Mouse (Mus musculus) heart, embryonic 15.5 days (tissue): ENCODE data around the gene H2-DMa. TPM values are rescaled to one million over a fixed set of nuclear protein-coding genes. Genes with fewer than 3 reads are reported as not detected.

ENCODE experiments used
- ATAC-seq: fragments of 200-750 bp; cut with Nextera tagmentation; replicated peaks from 2 replicates; pipeline ENCODE4 v1.8.0; 2017; ENCODE audit warnings: low read depth, moderate TSS enrichment; ENCODE audit not compliant: insufficient number of reproducible peaks, insufficient read depth, low FRiP score
- H3K27ac ChIP-seq: fragments of 300-500 bp; sonication (generic); 2 replicates; pipeline ENCODE4 v1.5.1; 2015; ENCODE audit warnings: mild to moderate bottlenecking, inconsistent platforms
- H3K27me3 ChIP-seq: fragments of 300-500 bp; sonication (generic); 2 replicates; pipeline ENCODE4 v1.6.1; 2015; ENCODE audit warnings: inconsistent platforms
- H3K36me3 ChIP-seq: fragments of 300-500 bp; sonication (generic); 2 replicates; pipeline ENCODE4 v1.6.1; 2015; ENCODE audit warnings: mild to moderate bottlenecking, inconsistent platforms
- H3K4me1 ChIP-seq: fragments of 300-500 bp; sonication (generic); replicated peaks from 2 replicates; pipeline ENCODE4 v1.6.1; 2015; ENCODE audit warnings: inconsistent platforms
- H3K4me2 ChIP-seq: fragments of 300-500 bp; sonication (generic); 2 replicates; pipeline ENCODE4 v1.6.1; 2015; ENCODE audit warnings: inconsistent platforms, mild to moderate bottlenecking, moderate library complexity
- H3K4me3 ChIP-seq: fragments of 300-500 bp; sonication (generic); 2 replicates; pipeline ENCODE4 v1.5.1; 2015; ENCODE audit warnings: mild to moderate bottlenecking, inconsistent platforms
- H3K9ac ChIP-seq: fragments of 300-500 bp; sonication (generic); 2 replicates; pipeline ENCODE4 v1.6.1; 2015; ENCODE audit warnings: mild to moderate bottlenecking, inconsistent platforms
- H3K9me3 ChIP-seq: fragments of 300-500 bp; sonication (generic); replicated peaks from 2 replicates; pipeline ENCODE4 v1.6.1; 2016; ENCODE audit warnings: inconsistent platforms
- WGBS: fragments of 180-500 bp; shearing (Covaris S2); methylation state at CpG from one replicate; pipeline ENCODE4 v1.1.7; 2015; ENCODE audit warnings: mixed read lengths; 5-methylcytosine and 5-hydroxymethylcytosine counted together
- polyA plus RNA-seq: library from polyadenylated mRNA; unstranded; fragments of >200 nt; fragmentation: Nextera tagmentation; extraction: Ambion mirVana; gene quantifications from 2 replicates; pipeline ENCODE4 v1.2.1, GENCODE M21; 2015

Gene H2-DMa
- polyA plus RNA-seq, 1 experiment from 2014 or later: 6.0 TPM

- H3K27me3 ChIP-seq: no peaks in the 10 kb centered on the region
- ATAC-seq: no peak
- no peak overlapping the region for H3K9ac ChIP-seq
- WGBS: 65% methylated on average over 9 of the region's 9 CpGs
- no peaks in the 10 kb centered on the region for H3K9me3 ChIP-seq
- no peaks in the 10 kb centered on the region for H3K36me3 ChIP-seq
- H3K4me3 ChIP-seq: no peak overlapping the region
- no peak overlapping the region for H3K4me2 ChIP-seq
- H3K27ac ChIP-seq: no peak overlapping the region
- peaks cover 48% of the 10 kb centered on the region for H3K4me1 ChIP-seq
These were observed 7.6 kb downstream of the H2-DMa start for GRCm38 (mm10) chr17:34126826-34127420.

DNA sequence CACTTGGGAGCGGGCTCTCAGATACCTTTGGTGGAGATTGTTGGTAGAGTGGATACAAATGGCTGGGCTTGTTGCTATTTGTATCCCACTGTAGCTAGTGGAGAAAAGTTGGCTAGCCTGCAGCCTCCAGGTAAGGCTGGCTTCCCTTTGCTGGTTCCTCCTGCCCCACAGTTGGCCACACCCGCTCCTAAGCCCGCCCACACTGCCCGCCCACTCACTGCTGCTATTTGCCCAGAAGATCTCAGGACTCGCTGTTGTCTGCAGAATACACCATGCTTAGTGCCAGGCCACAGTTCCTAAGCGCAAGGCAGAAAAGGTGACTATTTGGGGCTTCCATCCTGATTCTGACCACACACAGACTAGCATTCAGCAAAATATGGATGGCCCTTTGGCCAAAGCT is 8.1 kb downstream of the H2-DMa start:
- H3K9me3 ChIP-seq: no peaks in the 10 kb centered on the region
- 24% methylated on average over 6 of the region's 6 CpGs for WGBS
- H3K36me3 ChIP-seq: no peaks in the 10 kb centered on the region
- no peak for ATAC-seq
- H3K27ac ChIP-seq: no peak overlapping the region
- H3K4me3 ChIP-seq: no peak overlapping the region
- H3K4me1 ChIP-seq: peaks cover 48% of the 10 kb centered on the region
- H3K4me2 ChIP-seq: no peak overlapping the region
- H3K27me3 ChIP-seq: no peaks in the 10 kb centered on the region
- H3K9ac ChIP-seq: no peak overlapping the region

GRCm38 (mm10) chr17:34128264-34128937 is 9.1 kb downstream of the H2-DMa start:
- ATAC-seq: no peak
- WGBS: 24% methylated on average over 13 of the region's 13 CpGs
- no peaks in the 10 kb centered on the region for H3K9me3 ChIP-seq
- H3K27ac ChIP-seq: no peak overlapping the region
- H3K4me2 ChIP-seq: peak overlapping the region; percentile 27; the same call in 1 of the 2 replicates
- H3K27me3 ChIP-seq: no peaks in the 10 kb centered on the region
- no peak overlapping the region for H3K9ac ChIP-seq
- peak overlapping the region; percentile 2; the same call in 1 of the 2 replicates for H3K4me3 ChIP-seq
- H3K36me3 ChIP-seq: no peaks in the 10 kb centered on the region
- peaks cover 47% of the 10 kb centered on the region for H3K4me1 ChIP-seq

GRCm38 (mm10) chr17:34128944-34129791 is 9.8 kb downstream of the H2-DMa start:
- Histone ChIP-seq H3K36me3 (no peaks in the 10 kb centered on the region), H3K4me3 (peak overlapping the region; percentile 2; the same call in 1 of the 2 replicates), H3K4me2 (peak overlapping the region; percentile 27), H3K9me3 (no peaks in the 10 kb centered on the region), H3K9ac (no peak overlapping the region), H3K27ac (no peak overlapping the region), H3K4me1 (peaks cover 39% of the 10 kb centered on the region), H3K27me3 (no peaks in the 10 kb centered on the region)
- 18% methylated on average over 18 of the region's 18 CpGs for WGBS
- no peak for ATAC-seq

- no peak overlapping the region for H3K9ac ChIP-seq
- H3K27me3 ChIP-seq: no peaks in the 10 kb centered on the region
- peaks cover 31% of the 10 kb centered on the region for H3K4me1 ChIP-seq
- no peak overlapping the region for H3K4me2 ChIP-seq
- 73% methylated on average over 19 of the region's 19 CpGs for WGBS
- H3K27ac ChIP-seq: no peak overlapping the region
- no peaks in the 10 kb centered on the region for H3K36me3 ChIP-seq
- H3K9me3 ChIP-seq: no peaks in the 10 kb centered on the region
- H3K4me3 ChIP-seq: no peak overlapping the region
- ATAC-seq: no peak
These were observed 11.0 kb downstream of the H2-DMa start for GRCm38 (mm10) chr17:34130073-34130947.

GRCm38 (mm10) chr17:34131911-34132310 is 12.6 kb downstream of the H2-DMa start:
- Histone ChIP-seq H3K27me3 (peaks cover 10% of the 10 kb centered on the region; the same call in 1 of the 2 replicates), H3K9me3 (no peaks in the 10 kb centered on the region), H3K27ac (no peak overlapping the region), H3K4me1 (peaks cover 29% of the 10 kb centered on the region), H3K36me3 (no peaks in the 10 kb centered on the region), H3K9ac (no peak overlapping the region), H3K4me3 (no peak overlapping the region), H3K4me2 (no peak overlapping the region)
- 74% methylated on average over 7 of the region's 7 CpGs for WGBS
- no peak for ATAC-seq

DNA sequence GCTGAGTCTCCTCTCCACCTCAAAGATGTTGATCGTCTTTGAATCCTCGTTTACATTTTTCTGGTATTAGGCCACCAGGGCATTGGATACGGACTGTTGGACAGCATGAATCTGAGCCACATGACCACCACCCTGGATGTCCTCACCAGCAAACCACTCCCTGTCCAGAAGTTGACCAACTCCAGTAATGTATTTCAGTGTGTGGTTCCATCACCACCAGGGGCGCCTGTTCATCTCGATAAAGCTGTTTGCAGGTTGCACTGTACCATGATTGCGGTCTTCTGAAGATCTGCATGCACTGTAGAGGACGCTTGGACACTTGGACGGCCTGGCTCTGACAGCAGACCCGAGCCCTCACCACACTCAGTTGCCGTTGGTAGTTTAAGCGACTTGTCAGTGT is 13.9 kb downstream of the H2-DMa start:
- no peaks in the 10 kb centered on the region for H3K9me3 ChIP-seq
- no peak overlapping the region for H3K4me3 ChIP-seq
- ATAC-seq: no peak
- H3K4me2 ChIP-seq: no peak overlapping the region
- WGBS: 78% methylated on average over 11 of the region's 11 CpGs
- H3K9ac ChIP-seq: no peak overlapping the region
- peaks cover 23% of the 10 kb centered on the region for H3K27me3 ChIP-seq
- no peak overlapping the region for H3K27ac ChIP-seq
- no peaks in the 10 kb centered on the region for H3K36me3 ChIP-seq
- H3K4me1 ChIP-seq: peaks cover 16% of the 10 kb centered on the region

DNA sequence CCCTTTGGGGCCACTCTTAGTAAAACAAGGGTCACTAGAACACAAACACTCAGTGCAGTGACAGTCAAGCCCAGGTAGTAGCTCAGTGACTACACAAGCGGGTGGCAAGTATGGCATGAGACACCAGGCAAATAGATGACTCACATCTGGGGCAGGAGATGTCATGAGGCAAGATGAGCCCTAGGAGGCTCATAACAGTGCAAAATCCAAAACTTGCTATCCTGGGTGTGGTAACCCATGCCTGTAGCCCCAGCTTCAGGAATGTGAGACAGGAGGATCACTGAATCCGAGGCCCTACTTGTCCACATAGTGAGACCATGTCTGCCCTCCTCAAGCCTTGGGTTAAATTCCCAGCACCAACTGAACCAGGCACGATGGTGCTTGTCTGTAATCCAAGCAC is 15.1 kb downstream of the H2-DMa start:
- Histone ChIP-seq H3K27ac (no peak overlapping the region), H3K4me2 (no peak overlapping the region), H3K4me1 (peaks cover 10% of the 10 kb centered on the region), H3K9ac (no peak overlapping the region), H3K27me3 (peaks cover 35% of the 10 kb centered on the region), H3K9me3 (no peaks in the 10 kb centered on the region), H3K36me3 (no peaks in the 10 kb centered on the region), H3K4me3 (no peak overlapping the region)
- 73% methylated on average over 3 of the region's 3 CpGs for WGBS
- no peak for ATAC-seq

GRCm38 (mm10) chr17:34135297-34136224 is 16.2 kb downstream of the H2-DMa start:
- Histone ChIP-seq H3K4me3 (peak overlapping the region; percentile 47), H3K9me3 (no peaks in the 10 kb centered on the region), H3K27me3 (peaks cover 46% of the 10 kb centered on the region), H3K9ac (peak overlapping the region; percentile 42), H3K27ac (no peak overlapping the region), H3K36me3 (no peaks in the 10 kb centered on the region), H3K4me1 (peaks cover 19% of the 10 kb centered on the region), H3K4me2 (peak overlapping the region; percentile 83)
- 5% methylated on average over 31 of the region's 31 CpGs for WGBS
- peak; percentile 95 for ATAC-seq

DNA sequence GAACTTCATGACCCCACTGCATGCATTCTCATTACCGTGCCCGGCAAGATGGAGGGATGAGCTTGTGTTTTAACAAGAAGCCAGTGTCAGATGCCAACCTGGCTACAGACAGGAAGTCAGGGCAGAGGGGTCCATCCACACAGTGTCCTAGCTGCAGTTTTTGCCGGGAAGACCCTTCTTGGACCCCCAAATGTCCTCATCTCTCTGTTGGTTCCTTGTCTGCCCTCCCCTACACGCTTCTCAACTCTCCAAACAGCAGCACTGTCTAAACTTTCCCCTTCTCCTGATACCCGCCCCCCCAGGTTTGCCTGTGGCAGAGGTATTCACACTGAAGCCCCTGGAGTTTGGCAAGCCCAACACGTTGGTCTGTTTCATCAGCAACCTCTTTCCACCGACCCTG is 18.3 kb downstream of the H2-DMa start:
- H3K9me3 ChIP-seq: no peaks in the 10 kb centered on the region
- H3K4me2 ChIP-seq: no peak overlapping the region
- H3K27ac ChIP-seq: no peak overlapping the region
- no peak for ATAC-seq
- H3K9ac ChIP-seq: no peak overlapping the region
- no peaks in the 10 kb centered on the region for H3K36me3 ChIP-seq
- 67% methylated on average over 7 of the region's 7 CpGs for WGBS
- no peak overlapping the region for H3K4me3 ChIP-seq
- H3K27me3 ChIP-seq: peaks cover 59% of the 10 kb centered on the region
- peaks cover 19% of the 10 kb centered on the region for H3K4me1 ChIP-seq
